Mouse (Mus musculus): ENCODE results near the gene Nobox. TPM values are rescaled to one million over a fixed set of nuclear protein-coding genes. Genes with fewer than 3 reads are reported as not detected.

Nobox gene
- polyA plus RNA-seq, 1 experiment from 2014 or later: not detected

- no peaks in the 10 kb centered on the region for H3K79me2 ChIP-seq (ENCODE audit: inconsistent target)
- H3K4me3 ChIP-seq (ENCODE audit: inconsistent target): no peak overlapping the region
- 51% methylated on average over 7 of the region's 7 CpGs for WGBS (ENCODE audit: missing documents)
- H3K36me3 ChIP-seq (ENCODE audit: inconsistent target): no peaks in the 10 kb centered on the region
- H3K27ac ChIP-seq: no peak overlapping the region
These were observed 12.4 kb downstream of the Nobox start for GRCm38 (mm10) chr6:43296798-43297507.

GRCm38 (mm10) chr6:43295908-43296307, 13.4 kb downstream of the Nobox start:
- no peaks in the 10 kb centered on the region for H3K36me3 ChIP-seq (ENCODE audit: inconsistent target)
- 76% methylated on average over 4 of the region's 5 CpGs for WGBS (ENCODE audit: missing documents)
- no peak overlapping the region for H3K4me3 ChIP-seq (ENCODE audit: inconsistent target)

DNA sequence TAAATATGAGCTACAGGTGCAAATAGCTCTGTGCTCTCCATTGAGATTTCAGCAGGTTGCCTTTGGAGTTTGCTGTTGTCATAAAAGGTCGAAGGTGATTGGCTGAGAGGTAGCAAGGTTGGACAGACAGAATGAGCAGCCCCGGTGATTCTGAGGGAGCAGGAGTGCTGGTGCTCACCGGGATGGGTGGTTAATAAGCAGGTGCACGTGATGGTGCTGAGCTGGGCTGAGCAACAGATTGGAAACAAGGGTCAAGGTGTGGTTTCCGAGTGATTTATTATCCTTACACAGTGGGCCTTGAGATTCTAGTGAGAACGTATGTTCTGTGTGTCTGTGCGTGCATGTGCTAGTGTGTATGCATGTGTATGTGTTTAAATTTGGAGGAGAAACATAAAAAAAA, 16.2 kb downstream of the Nobox start:
- Histone ChIP-seq H3K79me2 (ENCODE audit: inconsistent target) (no peaks in the 10 kb centered on the region), H3K27ac (no peak overlapping the region), H3K4me3 (ENCODE audit: inconsistent target) (no peak overlapping the region), H3K36me3 (ENCODE audit: inconsistent target) (no peaks in the 10 kb centered on the region)
- 88% methylated on average over 7 of the region's 7 CpGs for WGBS (ENCODE audit: missing documents)

More at GRCm38 (mm10) chr6:43295908-43296307, 13.4 kb downstream of the Nobox start:
- Histone ChIP-seq H3K79me2 (ENCODE audit: inconsistent target) (no peaks in the 10 kb centered on the region), H3K27ac (no peak overlapping the region)

- Histone ChIP-seq H3K27ac (no peak overlapping the region), H3K79me2 (ENCODE audit: inconsistent target) (no peaks in the 10 kb centered on the region), H3K36me3 (ENCODE audit: inconsistent target) (no peaks in the 10 kb centered on the region), H3K4me3 (ENCODE audit: inconsistent target) (no peak overlapping the region)
- 85% methylated on average over 6 of the region's 6 CpGs for WGBS (ENCODE audit: missing documents)
These were observed 16.8 kb downstream of the Nobox start for GRCm38 (mm10) chr6:43292471-43293076.

DNA sequence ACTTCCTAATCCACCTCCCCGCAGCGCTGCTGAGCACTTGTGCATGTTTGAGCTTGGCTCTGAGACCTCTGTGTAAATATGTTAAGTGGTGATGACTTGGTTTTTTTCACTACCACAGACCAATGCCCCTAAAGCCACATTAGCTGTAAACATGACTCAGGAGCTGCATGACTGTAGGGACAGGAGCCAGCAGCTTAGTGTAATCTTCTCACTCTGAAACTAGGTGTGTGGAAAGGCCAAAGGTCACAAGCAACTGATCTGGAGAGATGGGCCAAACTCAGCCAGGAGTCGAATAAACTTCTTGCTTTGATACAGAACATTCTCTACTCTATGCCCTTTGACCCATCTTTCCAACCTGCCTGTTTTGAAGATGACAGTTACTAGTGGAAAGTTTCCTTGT, 17.3 kb downstream of the Nobox start:
- WGBS (ENCODE audit: missing documents): 31% methylated on average over 3 of the region's 3 CpGs
- Histone ChIP-seq H3K27ac (no peak overlapping the region), H3K79me2 (ENCODE audit: inconsistent target) (no peaks in the 10 kb centered on the region), H3K4me3 (ENCODE audit: inconsistent target) (no peak overlapping the region), H3K36me3 (ENCODE audit: inconsistent target) (no peaks in the 10 kb centered on the region)

- Histone ChIP-seq H3K27ac (no peak overlapping the region), H3K4me3 (ENCODE audit: inconsistent target) (no peak overlapping the region), H3K36me3 (ENCODE audit: inconsistent target) (no peaks in the 10 kb centered on the region), H3K79me2 (ENCODE audit: inconsistent target) (no peaks in the 10 kb centered on the region)
- 96% methylated on average over 5 of the region's 5 CpGs for WGBS (ENCODE audit: missing documents)
These were observed 28.9 kb downstream of the Nobox start for GRCm38 (mm10) chr6:43280481-43280880.

DNA sequence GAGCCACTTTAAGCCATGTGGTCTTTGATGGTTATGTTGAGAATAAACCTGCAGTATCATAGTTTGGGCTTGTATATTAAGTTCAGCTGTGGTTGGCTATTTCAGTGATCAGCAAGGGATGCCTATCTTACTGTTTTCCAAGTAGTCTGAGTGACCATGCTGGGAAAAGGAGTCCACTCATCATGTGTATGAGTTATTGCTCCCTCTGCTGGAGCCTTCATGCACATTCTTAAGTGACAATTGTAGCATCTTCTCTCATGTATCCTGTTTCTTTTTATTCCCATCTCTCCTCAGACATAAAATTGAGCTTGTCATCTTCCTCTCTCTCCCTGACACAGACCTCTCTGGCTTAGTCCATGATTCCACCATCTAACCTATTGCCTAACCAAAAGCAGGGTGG, 31.1 kb downstream of the Nobox start:
- H3K79me2 ChIP-seq (ENCODE audit: inconsistent target): no peaks in the 10 kb centered on the region
- H3K27ac ChIP-seq: no peak overlapping the region
- H3K36me3 ChIP-seq (ENCODE audit: inconsistent target): no peaks in the 10 kb centered on the region
- H3K4me3 ChIP-seq (ENCODE audit: inconsistent target): no peak overlapping the region

GRCm38 (mm10) chr6:43274123-43274522, 35.2 kb downstream of the Nobox start:
- no peaks in the 10 kb centered on the region for H3K36me3 ChIP-seq (ENCODE audit: inconsistent target)
- H3K4me3 ChIP-seq (ENCODE audit: inconsistent target): no peak overlapping the region
- H3K27ac ChIP-seq: no peak overlapping the region
- 92% methylated on average over 4 of the region's 4 CpGs for WGBS (ENCODE audit: missing documents)
- no peaks in the 10 kb centered on the region for H3K79me2 ChIP-seq (ENCODE audit: inconsistent target)

GRCm38 (mm10) chr6:43272597-43272996, 36.8 kb downstream of the Nobox start:
- H3K36me3 ChIP-seq (ENCODE audit: inconsistent target): no peaks in the 10 kb centered on the region
- no peak overlapping the region for H3K27ac ChIP-seq
- H3K79me2 ChIP-seq (ENCODE audit: inconsistent target): no peaks in the 10 kb centered on the region
- H3K4me3 ChIP-seq (ENCODE audit: inconsistent target): no peak overlapping the region

DNA sequence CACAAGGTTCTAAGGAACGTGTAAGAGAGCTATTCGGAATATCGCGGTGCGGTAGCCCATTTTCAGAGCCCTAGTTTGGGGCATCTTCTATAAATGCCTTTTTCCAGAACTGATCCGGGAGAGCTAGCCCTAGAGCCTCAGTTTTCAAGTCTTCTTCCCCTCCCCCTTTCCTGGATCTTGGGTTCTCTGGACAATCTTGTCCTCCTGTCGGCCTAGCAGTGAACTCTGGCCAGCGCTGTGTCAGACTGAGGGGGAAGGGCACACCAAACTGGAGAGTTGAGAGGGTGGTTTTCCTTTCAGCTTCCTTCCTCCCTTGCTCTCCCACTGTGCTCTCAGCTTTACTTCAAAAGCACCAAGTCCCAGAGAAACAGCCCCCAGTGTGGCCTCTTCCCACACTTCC, 43.0 kb downstream of the Nobox start:
- H3K36me3 ChIP-seq (ENCODE audit: inconsistent target): no peaks in the 10 kb centered on the region
- 10% methylated on average over 8 of the region's 8 CpGs for WGBS (ENCODE audit: missing documents)
- no peak overlapping the region for H3K27ac ChIP-seq
- H3K79me2 ChIP-seq (ENCODE audit: inconsistent target): no peaks in the 10 kb centered on the region
- H3K4me3 ChIP-seq (ENCODE audit: inconsistent target): no peak overlapping the region

- Histone ChIP-seq H3K36me3 (ENCODE audit: inconsistent target) (no peaks in the 10 kb centered on the region), H3K27ac (no peak within 1 kb of the TSS), H3K79me2 (ENCODE audit: inconsistent target) (no peaks in the 10 kb centered on the region), H3K4me3 (ENCODE audit: inconsistent target) (no peak within 1 kb of the TSS)
- WGBS (ENCODE audit: missing documents): 2% methylated on average over 48 of the region's 48 CpGs
These were observed 43.9 kb downstream of the Nobox start, which contains the start of gene Arhgef5 for GRCm38 (mm10) chr6:43265363-43266041. Gene Arhgef5 (plus strand): TSS chr6:43265582.

DNA sequence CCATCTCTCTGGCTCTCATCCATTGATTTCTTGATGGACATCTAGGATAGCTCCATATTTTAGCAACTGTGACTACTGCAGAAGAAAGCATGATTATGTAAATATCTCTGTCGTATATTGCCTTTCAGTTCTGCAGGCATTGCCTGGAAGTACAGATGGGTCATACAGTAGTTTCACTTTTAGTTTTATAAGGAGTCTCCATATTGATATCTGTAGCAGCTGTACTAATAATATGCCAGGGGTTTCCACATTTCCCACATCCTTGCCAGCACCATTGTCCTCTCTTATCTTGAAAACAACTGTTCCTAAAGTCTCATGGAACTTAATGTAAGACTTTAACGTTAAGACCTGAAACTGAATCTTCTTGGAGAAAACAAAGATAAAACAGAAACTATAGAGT, 48.6 kb downstream of the Nobox start:
- no peak overlapping the region for H3K27ac ChIP-seq
- H3K79me2 ChIP-seq (ENCODE audit: inconsistent target): no peaks in the 10 kb centered on the region
- H3K36me3 ChIP-seq (ENCODE audit: inconsistent target): no peaks in the 10 kb centered on the region
- 7% methylated on average over 2 of the region's 2 CpGs for WGBS (ENCODE audit: missing documents)
- H3K4me3 ChIP-seq (ENCODE audit: inconsistent target): no peak overlapping the region

DNA sequence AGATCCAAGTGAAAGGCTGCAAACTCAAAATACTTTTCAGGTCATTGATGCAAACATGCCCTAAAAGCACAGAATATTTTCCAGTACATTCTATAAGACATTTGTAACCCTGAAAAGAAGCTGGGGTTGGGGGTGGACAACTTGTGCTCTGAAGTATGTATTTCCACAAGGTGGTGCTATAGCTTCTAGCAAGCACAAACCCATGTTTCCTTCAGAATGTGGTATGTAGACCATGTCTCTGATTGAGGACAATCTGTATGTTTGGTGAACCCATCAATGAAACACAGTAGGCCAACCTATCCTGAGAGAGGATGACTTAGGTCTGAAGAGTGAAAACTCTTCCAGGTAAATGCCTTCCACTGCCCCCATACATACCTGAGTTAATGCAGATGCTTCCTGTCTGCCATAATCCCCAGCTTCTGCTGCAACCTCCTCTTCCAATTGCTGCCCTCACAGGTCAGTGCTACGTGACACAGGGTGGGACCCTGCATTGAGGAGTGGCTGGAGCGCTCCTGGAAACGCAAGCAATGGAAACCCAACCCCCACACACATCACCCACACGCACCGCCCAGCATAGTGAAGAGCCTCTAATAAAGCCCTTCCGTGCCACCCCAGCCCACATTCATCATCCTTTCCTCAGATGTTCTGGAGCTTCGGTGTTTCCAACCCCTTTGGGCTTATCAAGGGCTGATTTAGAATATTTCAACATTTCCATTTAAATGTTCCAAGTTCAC, 55.0 kb downstream of the Nobox start:
- H3K4me3 ChIP-seq (ENCODE audit: inconsistent target): no peak overlapping the region
- H3K27ac ChIP-seq: no peak overlapping the region
- no peaks in the 10 kb centered on the region for H3K36me3 ChIP-seq (ENCODE audit: inconsistent target)
- H3K79me2 ChIP-seq (ENCODE audit: inconsistent target): no peaks in the 10 kb centered on the region
- 86% methylated on average over 7 of the region's 7 CpGs for WGBS (ENCODE audit: missing documents)

Data from macrophage (primary cell).